Mouse (Mus musculus): Measurements from ENCODE around the gene Dnal4.

DNA sequence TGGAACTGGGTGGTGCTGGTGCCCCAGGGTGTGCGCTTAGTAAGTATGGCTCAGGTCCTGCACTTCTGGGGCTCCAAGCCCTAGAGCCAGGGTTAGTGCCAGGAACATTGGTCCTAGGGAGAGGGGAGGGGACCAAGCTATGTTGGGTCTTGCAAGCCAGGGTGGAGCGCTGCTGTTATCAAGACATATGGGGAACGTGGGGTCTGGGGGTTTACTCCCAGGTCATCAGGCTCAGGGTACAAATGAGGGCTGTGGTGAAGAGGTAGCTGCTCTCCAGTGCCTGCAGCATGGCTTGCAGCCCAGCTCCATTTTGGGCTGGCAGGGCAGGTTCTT lies 24.3 kb downstream of the Dnal4 start:
- TF ChIP-seq EP300 (IDR thresholded peaks at IDR 0.05; ENCODE audit: low read depth), result no peak
- TF ChIP-seq CTCF (IDR thresholded peaks at IDR 0.05; ENCODE audit: low read depth), result no peak
